Mouse (Mus musculus) erythroblast, embryonic 14.5 days (primary cell): ENCODE data around the gene Olfr554. TPM values are rescaled to one million over a fixed set of nuclear protein-coding genes. Genes with fewer than 3 reads are reported as not detected.

Experiments used
- H3K27me3 ChIP-seq: 2 replicates; pipeline ENCODE4 v1.6.1; 2012; ENCODE audit warnings: inconsistent platforms; ENCODE audit not compliant: control insufficient read depth
- H3K36me3 ChIP-seq: 2 replicates; pipeline ENCODE4 v1.6.1; 2012; ENCODE audit warnings: mild to moderate bottlenecking, inconsistent platforms; ENCODE audit not compliant: control insufficient read depth
- H3K4me1 ChIP-seq: 2 replicates; pipeline ENCODE4 v1.6.1; 2012; ENCODE audit warnings: inconsistent platforms; ENCODE audit not compliant: control insufficient read depth
- H3K4me3 ChIP-seq: replicated peaks from 2 replicates; pipeline ENCODE3; 2012; ENCODE audit warnings: moderate library complexity, mild to moderate bottlenecking, inconsistent platforms
- H3K9me3 ChIP-seq: 2 replicates; pipeline ENCODE4 v1.6.1; 2012; ENCODE audit warnings: low read length, inconsistent platforms, mixed read lengths; ENCODE audit not compliant: control insufficient read depth
- GATA1 ChIP-seq: IDR thresholded peaks from 2 replicates; pipeline ENCODE4 v1.6.1; 2012; ENCODE audit warnings: low read length, inconsistent platforms, mixed read lengths
- TAL1 ChIP-seq: IDR thresholded peaks from 3 replicates; pipeline ENCODE4 v1.6.1; 2012; ENCODE audit warnings: low read length, inconsistent platforms, mixed read lengths
- polyA plus RNA-seq: library from polyadenylated mRNA; stranded (reverse); fragments of >175 nt; gene quantifications from 2 replicates; pipeline ENCODE4 v1.2.3, GENCODE M21; 2012

The Olfr554 gene
- polyA plus RNA-seq, 1 experiment, result not detected

GRCm38 (mm10) chr7:102665378-102665777, 27.1 kb downstream of the Olfr554 start:
- no peaks in the 10 kb centered on the region for H3K36me3 ChIP-seq
- no peaks in the 10 kb centered on the region for H3K9me3 ChIP-seq
- H3K27me3 ChIP-seq, result no peaks in the 10 kb centered on the region
- H3K4me3 ChIP-seq, result no peak overlapping the region
- TF ChIP-seq GATA1, result no peak
- TF ChIP-seq TAL1, result no peak
- H3K4me1 ChIP-seq, result no peaks in the 10 kb centered on the region

GRCm38 (mm10) chr7:102676225-102676624, 38.0 kb downstream of the Olfr554 start:
- H3K4me1 ChIP-seq, result no peaks in the 10 kb centered on the region
- no peaks in the 10 kb centered on the region for H3K9me3 ChIP-seq
- H3K27me3 ChIP-seq, result no peaks in the 10 kb centered on the region
- TF ChIP-seq TAL1 (no peak), GATA1 (no peak)
- no peaks in the 10 kb centered on the region for H3K36me3 ChIP-seq
- H3K4me3 ChIP-seq, result no peak overlapping the region

- H3K4me1 ChIP-seq, result peaks cover 2% of the 10 kb centered on the region
- H3K36me3 ChIP-seq, result no peaks in the 10 kb centered on the region
- H3K27me3 ChIP-seq, result no peaks in the 10 kb centered on the region
- no peak overlapping the region for H3K4me3 ChIP-seq
- TF ChIP-seq TAL1 (no peak), GATA1 (no peak)
- no peaks in the 10 kb centered on the region for H3K9me3 ChIP-seq
These were observed 43.7 kb downstream of the Olfr554 start for GRCm38 (mm10) chr7:102681916-102682315.

- H3K27me3 ChIP-seq, result no peaks in the 10 kb centered on the region
- no peaks in the 10 kb centered on the region for H3K9me3 ChIP-seq
- H3K4me1 ChIP-seq, result peaks cover 6% of the 10 kb centered on the region
- TF ChIP-seq TAL1 (no peak), GATA1 (no peak)
- H3K4me3 ChIP-seq, result peak within 1 kb of the TSS; percentile 64
- no peaks in the 10 kb centered on the region for H3K36me3 ChIP-seq
These were observed 48.8 kb downstream of the Olfr554 start, which contains the start of gene Trim68 for GRCm38 (mm10) chr7:102686944-102687501. Gene Trim68 (minus strand): TSS chr7:102687327.

Other genes starting within 250 kb of the Olfr554 start
- 14.9 and 31.0 TPM in 2 replicates for gene Rrm1, start 196.7 kb upstream of the Olfr554 start, polyA plus RNA-seq
- not detected in 2 replicates for gene Olfr543, start 156.8 kb upstream of the Olfr554 start, polyA plus RNA-seq
- gene Olfr544, start 150.1 kb upstream of the Olfr554 start, polyA plus RNA-seq, result not detected in 2 replicates
- gene Olfr545, start 138.9 kb upstream of the Olfr554 start, polyA plus RNA-seq, result not detected in 2 replicates
- not detected in 2 replicates for gene Olfr547, start 103.7 kb upstream of the Olfr554 start, polyA plus RNA-seq
- not detected in 2 replicates for gene Olfr548-ps1, start 97.5 kb upstream of the Olfr554 start, polyA plus RNA-seq
- not detected in 2 replicates for gene Olfr549, start 88.6 kb upstream of the Olfr554 start, polyA plus RNA-seq
- 0.09 and 0.26 TPM in 2 replicates for gene Trim21, start 72.9 kb upstream of the Olfr554 start, polyA plus RNA-seq
- gene Olfr550, start 67.0 kb upstream of the Olfr554 start, polyA plus RNA-seq, result not detected in 2 replicates
- gene Olfr551, start 46.5 kb upstream of the Olfr554 start, polyA plus RNA-seq, result not detected in 2 replicates
- gene Olfr552, start 40.7 kb upstream of the Olfr554 start, polyA plus RNA-seq, result not detected in 2 replicates
- gene Olfr553, start 20.2 kb upstream of the Olfr554 start, polyA plus RNA-seq, result not detected in 2 replicates
- not detected in 2 replicates for gene Olfr555, start 20.4 kb downstream of the Olfr554 start, polyA plus RNA-seq
- not detected in 2 replicates for gene Olfr556, start 26.5 kb downstream of the Olfr554 start, polyA plus RNA-seq
- gene Trim68, start 48.9 kb downstream of the Olfr554 start, polyA plus RNA-seq, result 0.05 TPM in 1 of 2 replicates, not detected in the other
- not detected in 2 replicates for gene Olfr557, start 57.5 kb downstream of the Olfr554 start, polyA plus RNA-seq
- not detected in 2 replicates for gene Olfr558, start 63.8 kb downstream of the Olfr554 start, polyA plus RNA-seq
- gene Olfr33, start 80.6 kb downstream of the Olfr554 start, polyA plus RNA-seq, result not detected in 2 replicates
- gene Olfr559, start 89.1 kb downstream of the Olfr554 start, polyA plus RNA-seq, result not detected in 2 replicates
- not detected in 2 replicates for gene Olfr560, start 120.9 kb downstream of the Olfr554 start, polyA plus RNA-seq
- gene Olfr78, start 121.0 kb downstream of the Olfr554 start, polyA plus RNA-seq, result 0.04 TPM in 1 of 2 replicates, not detected in the other
- not detected in 2 replicates for gene Olfr561, start 132.8 kb downstream of the Olfr554 start, polyA plus RNA-seq
- gene Olfr564, start 165.0 kb downstream of the Olfr554 start, polyA plus RNA-seq, result not detected in 2 replicates
- gene Olfr566, start 220.3 kb downstream of the Olfr554 start, polyA plus RNA-seq, result not detected in 2 replicates
- gene Olfr568, start 238.7 kb downstream of the Olfr554 start, polyA plus RNA-seq, result not detected in 2 replicates